Mouse (Mus musculus) kidney, embryonic 16.5 days (tissue): ENCODE measurements around the gene Farp2. TPM values are rescaled to one million over a fixed set of nuclear protein-coding genes. Genes with fewer than 3 reads are reported as not detected.
A peak's percentile ranks its signal among the peaks of the same experiment; 100 is the strongest.

Source experiments
- ATAC-seq: fragments of 200-750 bp; cut with Nextera tagmentation; 2 replicates; pipeline ENCODE4 v1.8.0; 2017; ENCODE audit warnings: moderate TSS enrichment; ENCODE audit not compliant: low FRiP score, low TSS enrichment
- H3K27ac ChIP-seq: fragments of 300-500 bp; sonication (generic); 2 replicates; pipeline ENCODE4 v1.5.1; 2014; ENCODE audit warnings: low read length
- H3K27me3 ChIP-seq: fragments of 300-500 bp; sonication (generic); 2 replicates; pipeline ENCODE4 v1.6.1; 2014; ENCODE audit warnings: low read length, control low read depth, mixed read lengths; ENCODE audit not compliant: insufficient read depth
- H3K36me3 ChIP-seq: fragments of 300-500 bp; sonication (generic); 2 replicates; pipeline ENCODE4 v1.6.1; 2014; ENCODE audit warnings: low read length, control low read depth, mixed read lengths; ENCODE audit not compliant: insufficient read depth
- H3K4me1 ChIP-seq: fragments of 300-500 bp; sonication (generic); 2 replicates; pipeline ENCODE4 v1.6.1; 2014; ENCODE audit warnings: low read length, control low read depth, mixed read lengths; ENCODE audit not compliant: insufficient read depth
- H3K4me2 ChIP-seq: fragments of 300-500 bp; sonication (generic); replicated peaks from 2 replicates; pipeline ENCODE4 v1.6.1; 2014; ENCODE audit warnings: low read depth, low read length
- H3K4me3 ChIP-seq: fragments of 300-500 bp; sonication (generic); 2 replicates; pipeline ENCODE4 v1.5.1; 2014; ENCODE audit warnings: mild to moderate bottlenecking, low read length
- H3K9ac ChIP-seq: fragments of 300-500 bp; sonication (generic); replicated peaks from 2 replicates; pipeline ENCODE4 v1.6.1; 2014; ENCODE audit warnings: low read length
- H3K9me3 ChIP-seq: fragments of 300-500 bp; sonication (generic); 2 replicates; pipeline ENCODE4 v1.6.1; 2016; ENCODE audit warnings: low read length, control low read depth
- WGBS: fragments of 180-500 bp; shearing (Covaris S2); extraction: QIAGEN DNeasy Blood & Tissue Kit; methylation state at CpG from one replicate; pipeline ENCODE4 v1.1.7; 2014; 5-methylcytosine and 5-hydroxymethylcytosine counted together
- polyA plus RNA-seq: library from polyadenylated mRNA; unstranded; fragments of >200 nt; fragmentation: Nextera tagmentation; extraction: Ambion mirVana; gene quantifications from 2 replicates; pipeline ENCODE4 v1.2.1, GENCODE M21; 2015

Farp2 gene
- polyA plus RNA-seq, 1 experiment from 2014 or later, result 10.1 TPM

DNA sequence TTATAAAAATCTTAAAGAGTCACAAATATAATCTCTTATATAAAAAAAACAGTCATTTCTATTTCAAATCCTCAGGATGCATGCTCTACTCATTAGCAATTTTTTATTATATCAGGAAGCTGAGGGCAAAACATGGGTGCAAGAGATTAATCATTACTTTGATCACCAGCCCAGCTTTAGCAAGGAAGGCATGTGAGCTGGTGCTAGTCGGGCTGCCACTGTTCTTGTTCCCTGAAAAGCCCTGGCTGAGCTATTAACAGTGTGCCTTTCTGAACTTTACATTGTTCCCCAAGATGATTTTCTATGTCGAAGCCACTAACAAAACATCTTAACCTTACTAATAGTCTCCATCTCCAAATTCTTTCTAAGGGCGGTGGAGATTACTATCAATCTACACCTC lies 76.5 kb downstream of the Farp2 start:
- 64% methylated on average over 3 of the region's 3 CpGs for WGBS
- no peak for ATAC-seq
- Histone ChIP-seq H3K36me3 (peaks cover 6% of the 10 kb centered on the region; the same call in 1 of the 2 replicates), H3K27me3 (no peaks in the 10 kb centered on the region), H3K4me3 (no peak overlapping the region), H3K9me3 (peaks cover 3% of the 10 kb centered on the region), H3K4me1 (no peaks in the 10 kb centered on the region), H3K27ac (peak overlapping the region; percentile 71), H3K4me2 (no peak overlapping the region), H3K9ac (no peak overlapping the region)

DNA sequence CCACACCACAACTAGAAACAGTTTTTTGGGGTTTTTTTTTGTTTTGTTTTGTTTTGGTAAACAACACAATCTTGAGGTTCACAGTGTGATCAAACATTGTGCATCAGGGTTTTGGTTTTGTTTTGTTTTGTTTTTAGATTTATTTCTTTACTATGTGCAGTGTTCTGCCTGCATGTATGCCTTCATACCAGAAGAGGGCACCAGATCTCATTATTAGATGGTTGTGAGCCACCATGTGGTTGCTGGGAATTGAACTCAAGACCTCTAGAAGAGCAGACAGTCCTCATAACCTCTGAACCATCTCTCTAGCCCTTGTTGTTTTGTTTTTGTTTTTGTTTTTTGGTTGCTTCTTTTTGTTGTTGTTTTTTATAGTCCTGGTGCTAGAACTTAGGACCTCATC lies 82.1 kb downstream of the Farp2 start:
- Histone ChIP-seq H3K9ac (no peak overlapping the region), H3K9me3 (peaks cover 9% of the 10 kb centered on the region), H3K4me3 (no peak overlapping the region), H3K4me1 (no peaks in the 10 kb centered on the region), H3K27me3 (no peaks in the 10 kb centered on the region), H3K36me3 (no peaks in the 10 kb centered on the region), H3K4me2 (no peak overlapping the region), H3K27ac (no peak overlapping the region)
- no peak for ATAC-seq

DNA sequence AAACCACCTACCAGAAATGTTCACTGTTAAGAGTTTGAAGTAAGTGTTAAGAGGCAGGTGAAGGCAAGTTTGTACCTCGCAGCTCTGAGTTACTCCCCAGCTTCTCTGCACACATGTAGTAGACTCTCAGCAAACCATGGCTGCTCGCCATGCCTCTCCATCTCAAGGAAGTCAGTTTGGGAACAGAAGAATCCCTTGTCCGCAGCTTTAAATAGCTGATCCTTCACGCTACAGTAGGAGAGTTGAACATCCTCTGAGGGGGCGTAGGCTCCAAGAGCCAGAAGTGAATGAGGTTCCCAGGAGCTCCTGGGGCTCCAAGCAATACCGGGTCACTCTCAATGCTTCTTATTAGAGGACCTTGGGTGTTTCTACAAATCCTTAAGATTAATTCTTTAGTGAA lies 84.0 kb downstream of the Farp2 start:
- H3K36me3 ChIP-seq, result no peaks in the 10 kb centered on the region
- no peak overlapping the region for H3K4me3 ChIP-seq
- peaks cover 9% of the 10 kb centered on the region for H3K9me3 ChIP-seq
- no peak overlapping the region for H3K27ac ChIP-seq
- H3K4me1 ChIP-seq, result no peaks in the 10 kb centered on the region
- WGBS, result 81% methylated on average over 6 of the region's 6 CpGs
- H3K4me2 ChIP-seq, result no peak overlapping the region
- no peak overlapping the region for H3K9ac ChIP-seq
- H3K27me3 ChIP-seq, result no peaks in the 10 kb centered on the region
- no peak for ATAC-seq

DNA sequence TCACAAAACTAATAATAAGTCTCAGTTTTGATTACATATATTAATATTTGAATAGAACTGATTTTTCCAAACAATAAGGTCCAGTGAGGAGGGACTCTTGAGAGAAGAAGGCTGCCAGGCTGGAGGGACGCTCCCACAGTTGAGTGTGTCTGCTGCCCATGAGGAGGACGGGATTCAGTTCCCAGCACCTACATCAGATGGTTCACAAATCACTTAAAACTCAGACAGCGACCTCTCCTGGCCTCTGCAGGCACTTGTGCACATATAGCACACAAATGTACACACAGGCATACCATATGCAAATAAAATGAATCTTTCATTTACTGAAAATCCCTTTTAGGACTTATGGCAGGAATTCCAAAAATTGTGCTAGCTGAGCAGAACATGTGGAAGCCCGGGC lies 91.0 kb downstream of the Farp2 start:
- no peaks in the 10 kb centered on the region for H3K9me3 ChIP-seq
- no peaks in the 10 kb centered on the region for H3K27me3 ChIP-seq
- WGBS, result 83% methylated on average over 4 of the region's 4 CpGs
- H3K27ac ChIP-seq, result no peak overlapping the region
- H3K9ac ChIP-seq, result no peak overlapping the region
- ATAC-seq, result no peak
- no peak overlapping the region for H3K4me3 ChIP-seq
- H3K4me2 ChIP-seq, result no peak overlapping the region
- no peaks in the 10 kb centered on the region for H3K4me1 ChIP-seq
- H3K36me3 ChIP-seq, result no peaks in the 10 kb centered on the region

DNA sequence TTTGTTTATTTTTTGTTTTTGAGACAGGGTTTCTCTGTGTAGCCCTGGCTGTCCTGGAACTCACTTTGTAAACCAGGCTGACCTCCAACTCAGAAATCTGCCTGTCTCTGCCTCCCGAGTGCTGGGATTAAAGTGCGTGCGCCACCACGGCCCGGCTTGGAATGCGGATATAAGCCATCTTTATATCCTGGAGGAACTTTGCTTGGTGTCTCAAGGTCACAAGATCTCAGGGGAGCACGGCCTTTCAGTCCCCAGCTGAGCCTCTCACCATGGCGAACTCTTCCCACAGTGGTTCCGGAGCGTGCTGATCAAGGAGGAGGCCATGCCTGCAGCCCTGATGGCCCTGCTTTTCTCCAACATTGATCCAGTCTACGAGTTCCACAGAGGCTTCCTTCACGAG lies 92.0 kb downstream of the Farp2 start:
- Histone ChIP-seq H3K27ac (no peak overlapping the region), H3K4me3 (no peak overlapping the region), H3K9ac (no peak overlapping the region), H3K9me3 (no peaks in the 10 kb centered on the region), H3K4me1 (no peaks in the 10 kb centered on the region), H3K27me3 (no peaks in the 10 kb centered on the region), H3K4me2 (no peak overlapping the region), H3K36me3 (no peaks in the 10 kb centered on the region)
- WGBS, result 96% methylated on average over 12 of the region's 12 CpGs
- ATAC-seq, result no peak

DNA sequence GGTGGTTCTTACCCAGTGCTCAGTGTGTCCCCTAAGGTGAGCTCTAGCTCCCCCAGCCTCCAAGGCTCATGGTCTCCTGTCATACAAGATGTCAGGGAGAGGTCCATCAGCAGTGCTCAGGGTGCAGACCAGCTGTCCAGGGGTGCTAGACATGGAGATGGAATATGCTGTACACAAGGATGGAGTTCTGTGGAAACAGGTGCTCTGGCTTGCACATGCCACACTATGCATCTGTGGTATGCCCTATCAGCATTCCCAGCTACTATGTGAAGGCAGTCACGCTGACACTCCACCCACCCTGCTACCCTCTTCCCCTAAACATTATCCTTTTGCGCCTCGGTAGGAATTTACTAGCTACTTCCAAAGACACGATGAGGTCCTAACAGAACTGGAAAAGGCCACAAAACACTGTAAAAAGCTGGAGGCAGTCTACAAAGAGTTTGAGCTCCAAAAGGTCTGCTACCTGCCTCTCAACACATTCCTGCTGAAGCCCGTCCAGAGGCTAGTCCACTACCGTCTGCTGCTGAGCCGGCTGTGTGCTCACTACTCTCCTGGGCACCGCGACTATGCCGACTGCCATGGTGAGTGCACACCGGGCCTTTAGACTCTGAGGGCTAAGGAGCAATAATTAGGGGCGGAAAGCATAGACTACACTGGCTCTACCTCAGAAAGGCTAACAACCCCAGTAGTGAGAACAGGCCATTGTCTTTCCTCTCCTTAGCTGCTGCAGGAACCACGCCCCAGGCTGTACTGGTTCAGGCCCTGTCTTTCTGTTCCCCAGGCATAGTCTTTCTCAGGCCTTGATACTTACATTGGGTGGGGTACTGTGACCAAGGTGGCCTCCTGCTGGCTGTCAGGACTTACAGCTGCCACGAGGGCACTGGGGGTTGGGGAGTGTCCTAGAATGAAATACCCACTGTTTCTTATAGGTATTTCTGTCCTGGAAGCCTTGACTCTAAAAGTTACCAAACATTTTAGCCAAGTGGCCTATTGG lies 95.5 kb downstream of the Farp2 start:
- Histone ChIP-seq H3K27me3 (no peaks in the 10 kb centered on the region), H3K9ac (no peak overlapping the region), H3K36me3 (no peaks in the 10 kb centered on the region), H3K9me3 (no peaks in the 10 kb centered on the region), H3K4me1 (no peaks in the 10 kb centered on the region), H3K4me2 (no peak overlapping the region), H3K4me3 (no peak overlapping the region), H3K27ac (no peak overlapping the region)
- ATAC-seq, result no peak
- WGBS, result 77% methylated on average over 14 of the region's 14 CpGs

DNA sequence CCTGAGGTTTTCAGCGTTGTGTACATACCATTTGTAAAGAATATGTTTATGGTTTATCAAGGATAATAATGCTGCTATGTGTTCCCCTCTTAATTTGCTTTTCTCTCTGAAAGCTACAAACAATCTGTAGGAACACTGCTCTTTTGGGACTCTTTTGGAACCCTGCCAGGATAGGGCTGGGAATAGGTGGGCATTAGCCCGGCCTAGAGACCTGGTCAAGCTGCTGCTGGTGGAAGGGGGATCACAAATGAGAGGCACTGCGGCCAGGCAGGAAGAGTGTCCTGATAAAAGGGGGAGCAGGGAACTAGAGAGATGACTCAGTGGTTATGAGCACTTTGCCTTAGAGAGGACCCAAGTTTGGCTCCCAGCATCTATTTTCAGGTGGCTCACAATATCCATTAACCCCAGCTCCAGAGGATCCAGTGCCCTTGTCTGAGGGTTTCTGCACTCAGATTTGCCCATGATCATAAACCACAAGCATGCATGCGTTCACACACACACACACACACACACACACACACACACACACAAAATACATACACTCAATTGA lies 96.9 kb downstream of the Farp2 start:
- Histone ChIP-seq H3K27ac (no peak overlapping the region), H3K4me2 (no peak overlapping the region)
- no peak for ATAC-seq

DNA sequence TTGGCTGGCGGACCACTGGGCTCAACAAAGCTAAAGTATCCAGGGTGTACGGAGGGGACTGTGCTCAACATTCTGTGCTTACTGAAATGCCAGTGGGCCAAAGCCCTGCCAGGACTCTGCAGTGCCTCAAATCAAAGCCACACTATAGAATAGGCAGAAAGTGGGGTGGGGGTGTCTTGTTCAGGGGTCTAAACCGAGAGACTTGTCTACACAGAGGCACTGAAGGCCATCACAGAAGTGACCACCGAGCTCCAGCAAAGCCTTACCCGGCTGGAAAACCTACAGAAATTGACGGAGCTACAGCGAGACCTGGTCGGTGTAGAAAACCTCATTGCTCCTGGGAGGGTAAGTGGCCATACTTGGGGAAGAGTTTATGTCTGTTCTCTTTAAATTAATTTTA lies 97.9 kb downstream of the Farp2 start:
- H3K27ac ChIP-seq, result no peak overlapping the region
- no peaks in the 10 kb centered on the region for H3K27me3 ChIP-seq
- H3K9me3 ChIP-seq, result no peaks in the 10 kb centered on the region
- H3K36me3 ChIP-seq, result 0 out of 2 replicates have a peak, but pooled peaks cover 3% of the 10 kb centered on the region
- ATAC-seq, result no peak
- H3K4me3 ChIP-seq, result no peak overlapping the region
- no peak overlapping the region for H3K9ac ChIP-seq
- no peaks in the 10 kb centered on the region for H3K4me1 ChIP-seq
- H3K4me2 ChIP-seq, result no peak overlapping the region
- 89% methylated on average over 8 of the region's 8 CpGs for WGBS

More for the DNA sequence above, 96.9 kb downstream of the Farp2 start:
- WGBS, result 77% methylated on average over 4 of the region's 4 CpGs
- Histone ChIP-seq H3K36me3 (0 out of 2 replicates have a peak, but pooled peaks cover under 1% of the 10 kb centered on the region), H3K9ac (no peak overlapping the region), H3K4me1 (no peaks in the 10 kb centered on the region), H3K4me3 (no peak overlapping the region), H3K27me3 (no peaks in the 10 kb centered on the region), H3K9me3 (no peaks in the 10 kb centered on the region)

DNA sequence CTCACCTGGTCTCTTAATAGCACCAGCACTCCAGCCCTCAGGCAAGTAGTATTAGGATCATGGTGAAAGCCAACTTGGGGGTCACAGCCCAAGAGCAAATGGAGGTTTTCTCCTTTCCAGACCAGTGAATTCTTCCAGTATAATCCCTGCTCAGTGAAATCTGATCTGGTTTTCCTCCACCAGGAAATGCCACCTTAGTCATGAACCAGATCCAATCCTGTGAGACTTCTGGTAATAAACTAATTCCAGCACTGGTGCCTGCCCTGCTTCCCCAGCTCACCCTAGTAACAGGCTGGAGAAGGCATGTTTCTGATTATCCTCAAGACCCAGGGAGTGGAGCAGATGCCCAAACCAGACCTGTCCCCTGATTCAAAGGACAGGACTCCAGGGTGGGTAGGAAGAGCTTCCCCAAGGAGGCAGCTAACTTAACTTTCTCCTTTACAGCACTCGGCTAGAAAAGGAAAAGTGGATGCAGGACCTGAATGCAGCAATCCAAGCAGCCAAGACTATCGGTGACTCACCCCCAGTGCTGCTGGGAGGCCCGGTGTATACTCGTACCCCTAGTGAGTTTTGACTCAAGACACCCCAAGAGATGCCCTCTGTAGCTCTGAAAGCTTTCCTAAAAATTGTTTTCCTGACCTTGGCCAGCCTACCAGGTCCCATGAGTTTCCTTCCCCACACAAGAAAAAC lies 106.3 kb downstream of the Farp2 start:
- Histone ChIP-seq H3K27me3 (no peaks in the 10 kb centered on the region), H3K4me2 (no peak overlapping the region), H3K9ac (no peak overlapping the region), H3K4me1 (no peaks in the 10 kb centered on the region), H3K4me3 (no peak overlapping the region), H3K9me3 (no peaks in the 10 kb centered on the region), H3K36me3 (peaks cover 24% of the 10 kb centered on the region), H3K27ac (peak overlapping the region; percentile 72)
- 65% methylated on average over 4 of the region's 4 CpGs for WGBS
- peak; percentile 70; the same call in 1 of the 2 replicates for ATAC-seq
